Mouse (Mus musculus) heart, postnatal 4 days (tissue): ENCODE data around the gene Olfr462. TPM values are rescaled to one million over a fixed set of nuclear protein-coding genes. Genes with fewer than 3 reads are reported as not detected.
A peak's percentile ranks its signal among the peaks of the same experiment; 100 is the strongest.
"Not testable (repeated sequence)": the region's sequence is repeated elsewhere in the genome, so short reads cannot be mapped to it uniquely, and the experiment has no call there.

ENCODE experiments used
- DNase-seq: peaks from one replicate; pipeline ENCODE4 v3.0.0; 2021
- total RNA-seq, 2 experiments: library from RNA; stranded (reverse); gene quantifications; 2 replicates each; pipeline ENCODE4 v1.2.3; 2021

Olfr462 gene
- total RNA-seq = not detected

- no peak for DNase-seq
Measured at GRCm38 (mm10) chr11:87892168-87892567, at the start of gene Olfr462. Olfr462 (minus strand) TSS chr11:87892268.

GRCm38 (mm10) chr11:87935467-87935866 lies 43.4 kb upstream of the Olfr462 start:
- DNase-seq = no peak

- no peak for DNase-seq
Measured at GRCm38 (mm10) chr11:87933731-87934130, 41.7 kb upstream of the Olfr462 start.

GRCm38 (mm10) chr11:87930348-87930747 lies 38.3 kb upstream of the Olfr462 start:
- no peak for DNase-seq

- DNase-seq = peak; percentile 58
Measured at GRCm38 (mm10) chr11:87920966-87921365, 28.9 kb upstream of the Olfr462 start, which contains the start of gene Olfr464. Olfr464 (minus strand) TSS chr11:87920967.

GRCm38 (mm10) chr11:87920301-87920700 lies 28.2 kb upstream of the Olfr462 start:
- DNase-seq = no peak

GRCm38 (mm10) chr11:87916005-87916404 lies 23.9 kb upstream of the Olfr462 start:
- DNase-seq = no peak

- DNase-seq = no peak
Measured at GRCm38 (mm10) chr11:87904331-87904730, 12.3 kb upstream of the Olfr462 start.

GRCm38 (mm10) chr11:87897287-87897686 lies 5.2 kb upstream of the Olfr462 start, which contains the start of gene Olfr463:
Olfr463 (minus strand) TSS chr11:87897387.
- DNase-seq = no peak

- DNase-seq = no peak
Measured at GRCm38 (mm10) chr11:87884856-87885255, 7.2 kb downstream of the Olfr462 start.

- DNase-seq = peak; percentile 20
Measured at GRCm38 (mm10) chr11:87883493-87883892, 8.6 kb downstream of the Olfr462 start.

GRCm38 (mm10) chr11:87881714-87882113 lies 10.4 kb downstream of the Olfr462 start:
- no peak for DNase-seq

- DNase-seq = no peak
Measured at GRCm38 (mm10) chr11:87879826-87880225, 12.2 kb downstream of the Olfr462 start.

GRCm38 (mm10) chr11:87875436-87875835 lies 16.6 kb downstream of the Olfr462 start, which contains the start of gene Epx:
Epx (minus strand) TSS chr11:87875536.
- DNase-seq = no peak

- no peak for DNase-seq
Measured at GRCm38 (mm10) chr11:87871766-87872165, 20.3 kb downstream of the Olfr462 start.

- DNase-seq = no peak
Measured at GRCm38 (mm10) chr11:87870096-87870495, 22.0 kb downstream of the Olfr462 start.

GRCm38 (mm10) chr11:87866891-87867290 lies 25.2 kb downstream of the Olfr462 start:
- DNase-seq = not testable (repeated sequence)

GRCm38 (mm10) chr11:87862805-87863204 lies 29.3 kb downstream of the Olfr462 start:
- DNase-seq = no peak

GRCm38 (mm10) chr11:87860426-87860825 lies 31.6 kb downstream of the Olfr462 start:
- no peak for DNase-seq

- no peak for DNase-seq
Measured at GRCm38 (mm10) chr11:87859273-87859672, 32.8 kb downstream of the Olfr462 start.

- DNase-seq = no peak
Measured at GRCm38 (mm10) chr11:87854550-87854949, 37.5 kb downstream of the Olfr462 start.

GRCm38 (mm10) chr11:87853597-87853954 lies 38.5 kb downstream of the Olfr462 start:
- DNase-seq = no peak

GRCm38 (mm10) chr11:87852690-87853596 lies 39.1 kb downstream of the Olfr462 start, which contains the start of gene Mks1:
Mks1 (plus strand) TSS chr11:87853215.
- peak; percentile 92 for DNase-seq

GRCm38 (mm10) chr11:87847884-87848283 lies 44.2 kb downstream of the Olfr462 start:
- no peak for DNase-seq
